Mouse (Mus musculus) lung, adult 18-20 months (tissue): ENCODE measurements at regions not wholly inside any gene's neighbourhood (a gene's known extent, or its start where the extent isn't known, plus 50 kb on each side); places are given as distances from the start of the nearest gene placed in this dataset.
"Not testable (repeated sequence)": the region's sequence is repeated elsewhere in the genome, so short reads cannot be mapped to it uniquely, and the experiment has no call there.

Experiments
- DNase-seq, 2 experiments: peaks; one replicate each; pipeline ENCODE4 v3.0.0; 2022; ENCODE audit warnings: mixed read lengths in 2 of 2

GRCm38 (mm10) chr3:21633600-21634221, 442.7 kb upstream of the Tbl1xr1 start:
- DNase-seq, result peak; percentile 4 to 6

GRCm38 (mm10) chr3:21634675-21635204, 441.7 kb upstream of the Tbl1xr1 start:
- peak in 1 of 2 experiments; percentile 4 for DNase-seq

GRCm38 (mm10) chr3:21638886-21639285, 437.6 kb upstream of the Tbl1xr1 start:
- no peak for DNase-seq

- DNase-seq, result no peak
Measured at GRCm38 (mm10) chr3:21639576-21639975, 436.9 kb upstream of the Tbl1xr1 start.

GRCm38 (mm10) chr3:21644086-21644485, 432.4 kb upstream of the Tbl1xr1 start:
- DNase-seq, result no peak

GRCm38 (mm10) chr3:21645268-21645667, 431.2 kb upstream of the Tbl1xr1 start:
- DNase-seq, result no peak

GRCm38 (mm10) chr3:21649885-21650469, 426.5 kb upstream of the Tbl1xr1 start:
- no peak for DNase-seq

- DNase-seq, result no peak
Measured at GRCm38 (mm10) chr3:21655301-21655700, 421.2 kb upstream of the Tbl1xr1 start.

- no peak for DNase-seq
Measured at GRCm38 (mm10) chr3:21667349-21668143, 408.9 kb upstream of the Tbl1xr1 start.

- no peak for DNase-seq
Measured at GRCm38 (mm10) chr3:21671885-21672284, 404.6 kb upstream of the Tbl1xr1 start.

GRCm38 (mm10) chr3:21672492-21672891, 404.0 kb upstream of the Tbl1xr1 start:
- DNase-seq, result peak in 1 of 2 experiments; percentile 10

- no peak for DNase-seq
Measured at GRCm38 (mm10) chr3:21673466-21673865, 403.0 kb upstream of the Tbl1xr1 start.

- DNase-seq, result peak in 1 of 2 experiments; percentile 3
Measured at GRCm38 (mm10) chr3:21678265-21678664, 398.2 kb upstream of the Tbl1xr1 start.

- DNase-seq, result no peak
Measured at GRCm38 (mm10) chr3:21678734-21679133, 397.7 kb upstream of the Tbl1xr1 start.

- DNase-seq, result not testable (repeated sequence)
Measured at GRCm38 (mm10) chr3:21697980-21698672, 378.3 kb upstream of the Tbl1xr1 start.

- DNase-seq, result peak in 1 of 2 experiments; percentile 5
Measured at GRCm38 (mm10) chr3:21699526-21699925, 376.9 kb upstream of the Tbl1xr1 start.

- DNase-seq, result no peak
Measured at GRCm38 (mm10) chr3:21700326-21700725, 376.1 kb upstream of the Tbl1xr1 start.

GRCm38 (mm10) chr3:21726747-21727505, 349.5 kb upstream of the Tbl1xr1 start:
- no peak for DNase-seq

GRCm38 (mm10) chr3:21728019-21728418, 348.4 kb upstream of the Tbl1xr1 start:
- no peak for DNase-seq

GRCm38 (mm10) chr3:21729328-21729727, 347.1 kb upstream of the Tbl1xr1 start:
- DNase-seq, result no peak

- DNase-seq, result not testable (repeated sequence)
Measured at GRCm38 (mm10) chr3:21735688-21736087, 340.8 kb upstream of the Tbl1xr1 start.

GRCm38 (mm10) chr3:21739720-21740119, 336.7 kb upstream of the Tbl1xr1 start:
- no peak for DNase-seq
